Mouse (Mus musculus) kidney, postnatal 14 days (tissue): ENCODE data around the gene Gm13283.
"Not testable (repeated sequence)": the region's sequence is repeated elsewhere in the genome, so short reads cannot be mapped to it uniquely, and the experiment has no call there.

Source experiments
- DNase-seq: peaks from one replicate; pipeline ENCODE4 v3.0.0; 2022; ENCODE audit warnings: mixed read lengths

The Gm13283 gene

DNA sequence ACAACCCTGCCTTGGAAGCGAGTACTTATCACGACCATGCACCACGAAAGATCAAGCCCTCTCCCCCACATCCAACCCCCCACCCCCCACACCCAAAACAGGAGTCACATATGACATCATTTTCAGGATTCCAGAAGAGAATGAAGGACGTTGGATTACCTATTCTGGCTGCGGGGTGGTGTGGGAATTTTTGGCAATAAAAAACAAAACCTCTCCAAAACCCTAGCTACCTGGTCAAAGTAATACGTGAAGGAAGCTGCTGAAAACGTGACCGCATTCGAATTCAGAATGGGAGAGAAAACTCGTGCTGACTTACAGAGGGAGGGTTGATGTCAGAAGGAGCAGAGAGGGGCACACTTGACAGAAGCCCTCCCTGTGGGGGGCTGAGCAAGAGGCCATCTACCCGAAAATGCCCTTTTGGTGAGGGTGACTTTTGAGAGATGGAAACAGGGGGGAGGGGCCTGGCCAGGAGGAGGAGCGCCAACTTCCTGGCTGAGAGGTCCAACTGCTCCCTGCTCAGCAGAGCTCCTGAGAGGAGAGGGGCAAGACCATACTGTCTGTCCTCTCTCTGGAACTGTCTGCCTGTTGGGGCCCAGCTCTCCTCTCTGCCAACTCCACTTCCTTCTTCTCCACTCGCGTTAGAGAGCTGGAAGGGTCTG lies at the start of gene Gm13283:
TSS of gene Gm13283 (plus strand) at position 510 of the 659 bp plus-strand sequence.
- peak; percentile 24 for DNase-seq

DNA sequence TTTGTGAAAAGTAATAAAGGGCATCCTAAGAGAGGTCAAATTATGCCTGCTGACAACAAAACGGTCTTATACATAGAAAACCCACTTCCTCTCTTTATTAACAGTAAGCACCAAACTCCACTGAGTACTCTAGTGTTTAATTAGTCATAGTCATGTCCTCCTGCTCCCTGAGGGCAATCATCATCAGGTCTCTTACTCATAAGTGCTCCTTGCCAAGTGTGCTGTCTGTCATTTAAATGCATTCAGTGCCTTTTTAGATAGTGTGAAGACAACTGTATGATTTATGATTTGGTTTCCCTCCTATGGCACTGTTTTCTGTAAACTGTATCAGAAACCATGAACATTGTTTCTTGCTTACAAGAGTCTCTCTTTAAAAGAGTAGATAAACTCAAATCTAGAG lies 45.6 kb upstream of the Gm13283 start:
- no peak for DNase-seq

DNA sequence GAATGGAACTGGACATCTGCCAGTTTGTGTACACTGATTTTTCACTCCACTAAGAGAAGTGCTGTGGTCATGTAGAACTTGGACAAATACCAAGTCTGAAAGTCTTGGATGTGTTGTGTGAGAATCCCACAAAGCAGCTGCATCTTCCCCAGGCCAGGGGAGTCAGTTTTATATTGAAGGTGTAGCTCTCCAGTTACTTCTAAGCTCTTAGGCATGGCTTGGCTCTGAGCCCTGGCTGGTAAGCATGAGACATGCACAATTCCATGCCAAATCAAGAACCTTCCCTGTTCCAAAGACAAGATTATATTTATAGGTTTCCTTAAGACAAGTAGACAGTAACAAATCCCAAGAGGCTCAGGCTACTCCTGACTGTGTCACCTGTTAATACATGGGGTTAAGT lies 44.9 kb upstream of the Gm13283 start:
- no peak for DNase-seq

DNA sequence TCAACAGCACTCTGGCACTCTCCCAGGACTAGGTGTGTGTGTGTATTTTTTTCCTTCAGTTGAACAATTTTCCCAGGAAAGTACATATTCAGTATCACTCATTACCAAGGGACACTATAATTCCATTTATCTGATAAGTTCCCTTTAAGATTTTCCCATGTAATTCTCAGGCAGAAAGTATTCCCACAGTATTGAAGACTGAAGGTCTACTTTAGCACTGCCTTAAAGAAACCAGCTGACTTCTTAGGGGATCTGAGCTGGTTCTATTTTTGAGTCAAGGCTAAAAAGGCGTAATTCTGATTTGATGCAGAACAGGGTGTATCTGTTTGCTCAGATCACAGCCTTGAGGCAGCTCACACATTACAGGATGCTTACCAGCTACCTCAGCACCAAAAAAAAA lies 41.2 kb upstream of the Gm13283 start:
- no peak for DNase-seq

DNA sequence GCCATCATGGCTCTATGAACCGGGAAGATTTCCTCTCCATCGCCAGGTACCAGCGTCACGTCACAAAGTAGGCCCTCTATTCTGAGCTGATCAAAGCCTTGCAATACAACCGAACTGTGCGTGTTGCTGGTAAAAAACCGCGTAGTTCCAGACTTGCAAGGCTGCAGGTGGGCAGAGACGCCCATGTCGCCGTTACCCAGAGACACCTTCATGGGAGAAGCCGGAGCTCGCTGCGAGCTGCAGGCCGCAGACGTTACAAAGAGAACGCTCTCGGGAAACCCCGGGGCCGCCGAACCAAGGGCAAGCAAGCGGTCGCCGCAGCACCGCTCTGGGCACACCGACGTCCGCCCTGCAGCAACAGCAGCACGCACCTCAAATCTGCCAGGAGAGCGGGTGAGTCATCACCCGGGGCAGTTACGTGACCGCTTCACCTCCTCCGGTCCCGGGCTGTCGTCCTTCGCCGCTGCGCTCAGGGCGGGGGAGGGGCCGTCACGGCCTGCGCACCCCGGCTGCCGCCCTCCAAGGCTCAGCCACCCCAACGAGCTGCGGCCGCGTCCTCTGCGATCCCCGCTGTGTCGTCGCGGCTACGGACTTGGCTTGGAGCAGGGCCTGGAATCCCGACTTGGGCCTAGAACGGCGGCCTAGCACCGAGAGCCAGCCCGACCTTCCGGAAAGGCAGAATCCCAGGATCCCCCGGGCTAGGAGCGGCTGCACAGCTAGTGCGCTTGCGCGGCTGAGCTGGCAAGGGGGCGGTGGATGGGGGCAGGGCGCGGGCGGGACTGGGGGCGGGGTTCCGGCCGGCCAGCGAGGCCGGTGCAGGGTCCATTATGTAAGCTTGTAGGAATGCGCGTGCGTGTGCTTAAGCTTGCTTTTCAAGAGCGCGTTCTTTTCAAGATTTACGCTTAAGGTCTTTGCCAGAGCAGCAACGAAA lies 37.9 kb upstream of the Gm13283 start, which contains the start of the genes Gm26566 and Klhl9:
TSS of gene Gm26566 (plus strand) at position 15 of the 931 bp plus-strand sequence.
TSS of gene Klhl9 (minus strand) at position 675 of the 931 bp plus-strand sequence.
- DNase-seq, result peak; percentile 95

DNA sequence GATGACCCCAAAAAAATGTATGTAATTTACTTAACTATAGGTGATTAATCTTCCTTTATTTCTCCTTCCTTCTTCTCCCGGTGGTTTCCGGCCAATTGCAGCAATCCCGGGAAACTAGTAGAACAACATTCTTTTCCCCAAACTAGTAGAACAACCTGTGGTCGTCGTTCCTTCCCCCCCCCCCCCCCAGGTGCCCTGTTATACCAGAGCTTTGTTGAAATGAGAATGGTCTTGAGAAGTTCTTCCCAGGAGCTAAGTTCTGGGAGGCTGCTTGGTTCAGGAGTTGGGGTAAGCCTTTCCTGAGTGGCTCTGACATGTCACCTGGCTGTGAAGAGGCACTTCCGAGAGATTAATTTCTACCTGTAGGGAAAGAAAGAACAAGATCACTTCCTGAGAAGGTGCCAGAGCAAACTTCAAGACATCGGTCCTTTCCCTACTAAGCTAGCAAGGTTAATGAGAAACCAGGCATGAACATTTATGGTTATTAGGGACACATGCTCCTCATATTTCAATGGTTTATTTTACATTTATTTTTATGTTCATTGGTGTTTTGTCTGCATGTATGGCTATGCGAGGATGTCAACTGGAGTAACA lies 36.3 kb upstream of the Gm13283 start:
- peak; percentile 19 for DNase-seq

DNA sequence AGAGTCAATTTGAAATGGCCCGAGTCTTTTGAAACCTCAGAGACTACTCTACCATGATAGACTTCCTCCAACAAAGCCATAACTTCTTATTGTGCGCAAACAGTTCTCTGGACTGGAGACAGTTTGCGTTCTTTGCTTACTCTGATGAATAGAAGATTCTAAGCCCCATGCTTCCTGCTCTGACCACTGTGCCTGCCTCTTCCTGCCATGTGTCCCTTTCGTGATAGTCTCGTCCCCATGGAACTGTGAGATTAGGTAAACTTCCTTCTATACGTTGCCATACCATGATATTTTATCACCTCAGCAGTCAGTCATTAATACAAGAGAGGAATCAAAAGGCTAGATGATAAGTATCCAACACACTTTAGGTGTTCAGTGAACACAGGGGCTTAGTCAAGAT lies 33.2 kb upstream of the Gm13283 start:
- DNase-seq, result no peak

DNA sequence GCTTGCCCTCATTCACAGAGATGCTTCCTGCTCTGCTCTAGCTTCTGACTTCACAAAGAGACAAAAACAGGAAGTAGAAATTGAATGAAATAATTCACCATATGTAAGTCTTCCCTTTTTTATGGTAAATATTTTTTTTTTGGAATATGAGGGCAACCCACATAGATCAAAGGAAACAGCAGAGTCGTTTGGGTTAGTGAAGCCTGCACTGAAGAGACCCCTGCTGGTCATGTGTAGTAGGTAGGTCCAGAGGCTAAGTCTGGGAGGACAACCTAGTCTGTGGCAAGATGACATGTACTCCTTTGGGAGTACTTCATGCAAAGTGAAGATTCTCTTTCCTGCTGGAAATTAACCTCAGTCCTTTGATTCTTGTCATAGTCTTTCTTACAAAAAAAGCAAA lies 32.6 kb upstream of the Gm13283 start:
- DNase-seq, result peak; percentile 58

DNA sequence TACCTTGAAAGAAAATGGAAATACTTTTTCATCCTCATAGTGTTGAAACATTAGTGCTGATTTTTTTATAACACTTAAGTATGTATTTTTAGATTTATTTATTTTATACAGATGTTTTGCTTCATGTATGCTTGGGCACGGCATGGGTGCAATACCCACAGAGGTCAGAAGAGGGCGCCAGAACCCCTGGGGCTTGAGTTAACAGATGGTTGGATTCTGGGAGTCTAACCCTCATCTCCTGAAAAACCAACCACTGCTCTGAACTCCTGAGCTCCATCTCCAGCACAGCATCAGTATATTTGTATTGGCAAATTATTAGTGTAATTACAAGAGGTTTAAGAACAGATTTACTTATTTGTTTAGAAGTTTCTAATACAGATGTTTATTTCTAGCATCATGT lies 21.4 kb upstream of the Gm13283 start:
- DNase-seq, result peak; percentile 71

DNA sequence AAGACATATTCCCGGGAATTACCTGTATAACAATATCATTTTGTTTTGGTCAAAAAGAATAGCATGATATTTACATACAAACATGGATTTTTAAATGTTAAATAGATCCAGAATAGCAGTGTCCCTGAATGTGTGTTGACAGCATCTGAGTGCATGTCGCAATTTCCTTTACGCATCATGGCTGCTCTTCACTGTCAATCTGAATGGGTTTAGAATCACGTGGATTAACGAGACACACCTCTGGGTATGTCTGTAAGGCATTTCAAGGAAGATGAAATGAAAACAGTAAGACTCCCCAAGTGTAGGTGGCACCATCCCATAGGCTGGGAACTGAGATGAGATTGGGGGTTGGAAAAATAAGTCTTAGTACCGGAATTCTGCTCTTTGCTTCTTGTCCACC lies 20.9 kb upstream of the Gm13283 start:
- DNase-seq, result no peak

DNA sequence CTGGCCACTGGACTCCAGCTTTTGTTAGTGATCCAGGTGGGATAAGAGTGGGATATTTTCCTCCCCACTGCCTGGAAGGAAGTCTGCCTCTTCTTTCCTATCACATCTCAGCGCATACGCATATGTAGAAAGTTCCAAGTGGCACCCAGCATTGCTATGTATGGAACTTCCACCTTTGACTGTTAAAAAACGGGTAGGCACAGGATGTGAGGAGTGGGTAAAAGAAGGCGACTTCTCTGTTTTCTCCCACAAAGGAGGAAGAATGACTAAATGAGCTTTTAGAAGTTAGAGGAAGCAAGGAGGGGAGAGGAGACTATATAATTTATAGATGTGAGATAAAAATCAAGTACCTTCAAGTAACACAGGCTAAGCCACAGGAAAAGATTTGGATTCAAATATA lies 18.5 kb upstream of the Gm13283 start:
- DNase-seq, result no peak

DNA sequence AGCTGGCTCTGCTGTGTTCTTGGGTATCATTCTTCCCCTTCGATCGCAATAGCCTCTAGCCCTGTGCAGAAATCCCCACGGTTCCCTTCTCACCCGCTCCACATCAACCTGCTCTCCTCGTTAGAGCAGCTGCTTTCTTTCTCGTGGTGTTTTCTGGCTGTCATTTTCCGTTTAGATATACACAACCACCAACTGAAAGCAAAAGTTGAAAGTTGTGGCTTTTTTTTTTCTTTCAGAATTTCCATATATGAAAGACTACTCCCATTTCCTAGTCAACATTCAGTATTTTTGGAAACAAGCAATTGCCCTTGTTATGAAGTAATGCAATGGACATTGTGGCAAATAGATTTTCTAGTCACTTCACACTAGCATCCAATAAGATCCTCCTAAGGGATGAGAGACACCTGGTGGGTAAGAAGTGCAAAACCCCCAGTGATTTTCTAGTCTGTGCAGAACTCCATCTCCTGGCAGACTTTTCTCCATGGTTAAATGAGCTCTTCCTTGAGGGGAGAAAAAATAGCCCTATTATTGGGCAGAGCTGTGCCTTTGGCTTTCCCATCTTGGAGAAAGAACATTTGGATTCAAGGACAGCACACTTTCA lies 17.0 kb upstream of the Gm13283 start:
- DNase-seq, result no peak

DNA sequence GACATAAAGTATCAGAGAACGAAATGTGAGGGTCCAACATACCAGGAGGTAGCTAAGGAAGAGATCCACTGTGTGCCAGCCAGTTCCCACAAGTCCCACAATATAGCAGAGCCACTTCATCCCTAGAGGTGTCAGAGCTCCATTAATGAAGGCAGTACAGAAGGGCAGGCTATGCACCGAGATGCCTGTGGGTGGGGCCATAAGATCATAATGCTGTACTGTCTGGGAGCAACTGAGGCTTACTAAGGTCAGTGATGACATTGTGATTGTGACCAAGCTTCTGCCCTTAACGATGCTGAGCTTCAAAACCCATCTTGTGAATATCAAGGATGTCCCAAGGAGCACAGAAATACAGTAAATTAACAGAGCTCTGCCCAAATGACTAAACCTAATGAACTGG lies 15.7 kb upstream of the Gm13283 start:
- no peak for DNase-seq

DNA sequence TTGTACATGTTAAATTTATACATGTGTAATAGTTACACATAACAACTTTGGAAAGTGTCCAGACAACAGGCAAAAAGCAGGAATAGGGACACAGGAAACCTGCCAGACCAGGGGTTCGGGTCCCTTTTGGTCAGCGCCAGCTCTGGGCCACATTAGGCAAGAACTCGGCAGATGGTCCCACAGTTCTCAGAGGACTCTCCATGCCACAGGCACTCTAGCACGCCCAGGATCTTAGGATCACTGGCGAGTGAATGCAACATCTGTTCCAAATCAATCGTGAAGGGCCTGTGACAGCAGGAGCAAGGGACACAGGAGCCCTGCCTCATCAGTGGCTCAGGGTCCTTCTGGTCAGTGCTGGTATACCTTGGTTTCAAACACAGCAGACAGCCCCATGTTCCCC lies 10.0 kb upstream of the Gm13283 start:
- no peak for DNase-seq

DNA sequence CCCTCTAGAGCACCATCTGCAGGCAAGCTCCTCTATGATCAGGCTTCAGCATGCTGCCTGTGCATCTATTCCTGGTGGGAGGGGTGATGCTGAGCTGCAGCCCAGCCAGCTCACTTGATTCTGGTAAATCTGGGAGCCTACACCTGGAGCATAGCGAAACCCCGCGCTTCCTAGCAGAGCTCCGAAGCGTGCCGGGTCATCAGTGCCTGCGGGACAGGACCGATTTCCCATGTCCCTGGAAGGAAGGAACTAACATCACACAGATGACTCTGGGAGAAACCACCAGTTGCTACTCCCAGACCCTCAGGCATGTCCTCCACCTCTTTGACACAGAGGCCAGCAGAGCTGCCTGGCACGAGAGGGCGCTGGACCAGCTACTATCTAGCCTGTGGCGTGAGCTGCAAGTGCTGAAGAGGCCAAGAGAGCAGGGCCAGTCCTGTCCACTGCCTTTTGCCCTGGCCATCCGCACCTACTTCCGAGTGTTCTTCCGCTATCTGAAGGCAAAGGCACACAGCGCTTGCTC lies 5.0 kb upstream of the Gm13283 start, which contains the start of gene Gm13271:
TSS of gene Gm13271 (plus strand) at position 51 of the 523 bp plus-strand sequence.
- DNase-seq, result peak; percentile 53

DNA sequence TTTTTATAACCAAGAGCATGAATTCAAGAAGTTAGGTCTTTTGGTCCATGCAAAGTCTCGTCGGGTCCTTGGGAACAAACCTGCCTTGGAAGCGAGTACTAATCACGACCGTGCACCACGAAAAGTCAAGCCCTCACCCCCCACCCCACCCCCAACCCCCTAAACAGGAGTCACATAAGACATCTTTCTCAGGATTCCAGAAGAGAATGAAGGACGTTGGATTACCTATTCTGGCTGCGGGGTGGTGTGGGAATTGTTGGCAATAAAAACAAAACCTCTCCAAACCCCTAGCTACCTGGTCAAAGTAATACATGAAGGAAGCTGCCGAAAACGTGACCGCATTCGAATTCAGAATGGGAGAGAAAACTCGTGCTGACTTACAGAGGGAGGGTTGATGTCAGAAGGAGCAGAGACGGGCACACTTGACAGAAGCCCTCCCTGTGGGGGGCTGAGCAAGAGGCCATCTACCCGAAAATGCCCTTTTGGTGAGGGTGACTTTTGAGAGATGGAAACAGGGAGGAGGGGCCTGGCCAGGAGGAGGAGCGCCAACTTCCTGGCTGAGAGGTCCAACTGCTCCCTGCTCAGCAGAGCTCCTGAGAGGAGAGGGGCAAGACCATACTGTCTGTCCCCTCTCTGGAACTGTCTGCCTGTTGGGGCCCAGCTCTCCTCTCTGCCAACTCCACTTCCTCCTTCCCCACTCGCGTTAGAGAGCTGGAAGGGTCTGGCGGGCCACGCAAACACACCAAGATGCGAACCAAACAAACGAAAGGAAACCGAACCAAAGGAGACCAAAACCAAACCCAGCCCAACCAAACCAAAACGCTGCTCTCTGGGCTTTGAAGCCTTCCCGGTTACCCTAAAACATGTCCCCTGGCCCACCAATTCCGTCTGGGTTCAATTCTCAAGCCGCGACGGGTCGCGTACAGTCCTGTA lies 3.1 kb upstream of the Gm13283 start:
- DNase-seq, result not testable (repeated sequence)

DNA sequence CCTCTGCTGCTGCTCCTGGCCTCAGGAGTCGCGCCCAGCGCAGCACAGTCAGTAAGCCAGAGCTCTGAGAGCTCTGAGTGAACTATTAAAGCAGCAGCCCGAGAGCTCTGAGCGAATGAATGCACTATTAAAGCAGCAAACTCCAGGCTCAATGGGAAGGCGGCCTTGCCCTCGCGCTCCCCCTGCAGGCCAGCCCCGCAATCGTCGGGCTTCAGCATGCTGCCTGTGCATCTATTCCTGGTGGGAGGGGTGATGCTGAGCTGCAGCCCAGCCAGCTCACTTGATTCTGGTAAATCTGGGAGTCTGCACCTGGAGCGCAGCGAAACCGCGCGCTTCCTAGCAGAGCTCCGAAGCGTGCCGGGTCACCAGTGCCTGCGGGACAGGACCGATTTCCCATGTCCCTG lies 2.3 kb upstream of the Gm13283 start:
- peak; percentile 90 for DNase-seq

DNA sequence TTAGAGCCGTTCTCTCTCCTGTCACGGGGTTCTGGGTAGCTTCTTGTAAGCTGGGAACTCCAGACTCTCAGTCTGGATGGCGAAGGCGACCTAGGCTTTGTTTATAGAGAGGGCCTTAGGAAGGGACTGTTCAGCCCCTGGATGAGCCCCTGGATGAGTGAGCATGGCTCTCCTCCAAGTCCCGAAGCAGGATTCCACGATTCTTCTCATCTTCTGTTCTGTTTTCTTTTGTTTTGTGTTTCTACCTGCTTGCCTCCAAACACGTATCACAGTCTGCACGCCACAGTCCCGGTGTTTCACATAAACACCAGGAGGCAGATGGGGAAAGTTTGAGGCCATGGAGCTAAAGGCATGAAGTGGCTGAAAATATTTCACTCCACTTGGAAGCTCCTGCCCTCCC lies 1.2 kb upstream of the Gm13283 start:
- not testable (repeated sequence) for DNase-seq

DNA sequence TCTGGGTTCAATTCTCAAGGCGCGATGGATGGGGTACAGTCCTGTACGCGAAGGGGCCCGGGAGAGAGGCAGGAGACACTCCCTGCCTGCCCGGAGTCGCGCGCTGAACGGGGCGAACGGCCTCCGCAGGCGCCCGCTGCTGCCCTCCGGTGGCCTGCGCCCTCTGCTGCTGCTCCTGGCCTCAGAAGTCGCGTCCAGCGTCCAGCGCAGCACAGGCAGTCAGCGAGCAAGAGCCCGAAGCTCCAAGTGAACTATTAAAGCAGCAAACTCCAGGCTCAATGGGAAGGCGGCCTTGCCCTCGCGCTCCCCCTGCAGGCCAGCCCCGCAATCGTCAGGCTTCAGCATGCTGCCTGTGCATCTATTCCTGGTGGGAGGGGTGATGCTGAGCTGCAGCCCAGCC lies 512 bp downstream of the Gm13283 start:
- DNase-seq, result peak; percentile 88

DNA sequence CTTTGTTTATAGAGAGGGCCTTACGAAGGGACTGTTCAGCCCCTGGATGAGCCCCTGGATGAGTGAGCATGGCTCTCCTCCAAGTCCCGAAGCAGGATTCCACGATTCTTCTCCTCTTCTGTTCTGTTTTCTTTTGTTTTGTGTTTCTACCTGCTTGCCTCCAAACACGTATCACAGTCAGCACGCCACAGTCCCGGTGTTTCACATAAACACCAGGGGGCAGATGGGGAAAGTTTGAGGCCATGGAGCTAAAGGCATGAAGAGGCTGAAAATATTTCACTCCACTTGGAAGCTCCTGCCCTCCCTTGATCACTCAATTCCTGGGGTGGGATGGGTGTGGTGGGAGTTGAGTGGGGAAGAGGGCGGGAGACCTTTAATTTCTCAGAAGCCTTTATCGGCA lies 1.9 kb downstream of the Gm13283 start:
- DNase-seq, result peak; percentile 66

DNA sequence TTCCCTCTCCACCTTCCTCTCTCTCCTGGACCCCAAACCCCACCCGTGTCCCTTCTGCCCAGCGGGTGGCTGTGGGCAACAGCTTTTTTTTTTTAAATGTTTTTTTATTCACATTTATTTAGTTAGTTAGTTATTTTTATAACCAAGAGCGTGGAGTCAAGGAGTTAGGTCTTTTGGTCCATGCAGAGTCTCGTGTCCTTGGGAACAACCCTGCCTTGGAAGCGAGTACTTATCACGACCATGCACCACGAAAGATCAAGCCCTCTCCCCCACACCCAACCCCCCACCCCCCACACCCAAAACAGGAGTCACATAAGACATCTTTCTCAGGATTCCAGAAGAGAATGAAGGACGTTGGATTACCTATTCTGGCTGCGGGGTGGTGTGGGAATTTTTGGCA lies 2.4 kb downstream of the Gm13283 start:
- peak; percentile 16 for DNase-seq
